Mouse (Mus musculus) thymus, adult 2 months (tissue): ENCODE results near the gene Cacfd1.

Experiments used
- CTCF ChIP-seq: fragments of 200-500 bp; IDR thresholded peaks from 2 replicates; pipeline ENCODE4 v1.5.1; 2012; ENCODE audit warnings: mild to moderate bottlenecking, control low read depth, low read length, moderate library complexity, borderline replicate concordance; ENCODE audit not compliant: control insufficient read depth, poor library complexity, insufficient read depth; ENCODE audit errors: extremely low read depth
- POLR2A ChIP-seq: fragments of 200-500 bp; IDR thresholded peaks from 2 replicates; pipeline ENCODE4 v1.6.1; 2012; ENCODE audit warnings: mild to moderate bottlenecking, low read length, control low read depth, moderate library complexity; ENCODE audit not compliant: control insufficient read depth, poor library complexity, insufficient read depth; ENCODE audit errors: extremely low read depth

DNA sequence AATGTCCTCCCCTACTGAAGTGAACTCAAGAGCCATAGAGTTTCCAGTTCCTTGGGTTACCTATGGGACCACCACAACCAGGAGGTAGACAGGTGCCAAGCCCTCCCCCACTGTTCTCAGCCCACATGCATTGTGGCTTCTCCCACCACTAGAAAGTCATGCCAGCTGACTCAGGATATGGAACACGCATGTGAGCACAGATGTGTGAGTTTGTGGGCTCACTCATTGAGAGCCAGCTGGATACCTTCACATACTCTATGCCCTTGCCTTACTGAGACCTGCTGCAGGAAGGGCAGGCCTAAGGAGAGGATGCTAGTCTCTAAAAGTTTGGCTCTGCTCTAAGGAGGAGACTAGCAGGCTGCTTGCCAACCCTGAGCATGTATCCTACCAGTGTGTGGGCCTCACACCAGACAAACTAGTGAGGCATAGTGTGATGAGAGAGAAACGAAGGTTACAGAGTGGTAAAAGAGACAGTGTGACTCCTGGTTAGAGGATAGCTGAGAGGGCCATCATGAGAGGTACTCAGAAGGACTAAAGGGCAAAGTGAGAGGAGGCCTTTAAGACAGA lies 60.6 kb downstream of the Cacfd1 start:
- TF ChIP-seq POLR2A (no peak), CTCF (no peak)
